In the genomic region with DNA sequence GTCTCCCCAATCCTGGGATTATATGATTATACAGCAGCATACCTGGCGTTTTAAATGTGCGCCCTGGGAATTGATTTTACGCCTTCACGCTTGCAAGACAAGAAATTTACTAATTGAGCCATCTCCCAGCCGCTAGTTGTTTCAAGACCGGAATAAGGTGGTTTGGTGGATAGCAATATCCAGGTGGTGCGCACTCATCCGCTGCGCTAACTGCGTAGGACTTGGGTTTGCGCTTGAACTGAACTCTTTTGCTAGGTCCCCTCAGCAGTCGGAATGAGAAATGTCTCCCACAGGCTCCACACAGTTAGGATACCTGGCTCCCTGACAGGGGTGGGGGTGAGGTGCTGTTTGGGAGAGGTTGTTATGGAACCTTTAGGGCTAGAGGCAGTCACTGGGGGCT, we compare ENCODE assay signal across 21 mouse cellular contexts.
"Had no signal": no experiment of that assay in that cellular context is flagged by ENCODE, and none has a peak within 500 bp of the region (broad histone marks: within the 10 kb centered on the region; RNA-seq: fewer than 3 reads in every experiment).

No protein-coding gene starts in this region.

- H3K4me2 ChIP-seq: lung, embryonic 15.5 days; midbrain, embryonic 11.5 days; midbrain, embryonic 13.5 days; midbrain, embryonic 15.5 days; neural tube, embryonic 12.5 days; stomach, embryonic 15.5 days had no signal

- DNase-seq: lung, adult 2 months; lung, postnatal 14 days; lung, postnatal 36 days; retina, postnatal 1 day; right cerebral cortex, adult 18-20 months; right cerebral cortex, postnatal 25 days; right cerebral cortex, postnatal 4 days; spleen, adult 18-20 months; thymus, adult 2 months; thymus, postnatal 25 days; thymus, postnatal 4 days had no signal

- H3K9me3 ChIP-seq: lung, embryonic 15.5 days; midbrain, embryonic 13.5 days; midbrain, embryonic 15.5 days; neural tube, embryonic 12.5 days; stomach, embryonic 15.5 days had no signal

- H3K4me3 ChIP-seq: lung, embryonic 15.5 days; megakaryocyte, embryonic 14.5 days; midbrain, embryonic 13.5 days; midbrain, embryonic 15.5 days; neural tube, embryonic 12.5 days; stomach, embryonic 15.5 days had no signal

- ATAC-seq: lung, postnatal 0 days; midbrain, embryonic 13.5 days; midbrain, embryonic 15.5 days had no signal

- H3K36me3 ChIP-seq: lung, embryonic 15.5 days; midbrain, embryonic 13.5 days; midbrain, embryonic 15.5 days; neural tube, embryonic 12.5 days; stomach, embryonic 15.5 days had no signal

- H3K9ac ChIP-seq: lung, embryonic 15.5 days; midbrain, embryonic 13.5 days; midbrain, embryonic 15.5 days; neural tube, embryonic 12.5 days; stomach, embryonic 15.5 days had no signal

- H3K4me1 ChIP-seq: megakaryocyte, embryonic 14.5 days had no signal

- H3K27ac ChIP-seq: lung, embryonic 15.5 days; macrophage; midbrain, embryonic 13.5 days; midbrain, embryonic 15.5 days; neural tube, embryonic 12.5 days; stomach, embryonic 15.5 days; stomach, postnatal 0 days had no signal
